Mouse (Mus musculus): Measurements from ENCODE around the gene Ppp1r2.

- TF ChIP-seq POLR2A (IDR thresholded peaks at IDR 0.05; ENCODE audit: borderline replicate concordance, low read depth, low read length) (no peak), CTCF (IDR thresholded peaks at IDR 0.05; ENCODE audit: low read depth, low read length) (no peak)
Observed at GRCm38 (mm10) chr16:31234356-31234755, 40.7 kb downstream of the Ppp1r2 start.
